Comparison of ENCODE assay signal across 15 mouse cellular contexts in the genomic region with DNA sequence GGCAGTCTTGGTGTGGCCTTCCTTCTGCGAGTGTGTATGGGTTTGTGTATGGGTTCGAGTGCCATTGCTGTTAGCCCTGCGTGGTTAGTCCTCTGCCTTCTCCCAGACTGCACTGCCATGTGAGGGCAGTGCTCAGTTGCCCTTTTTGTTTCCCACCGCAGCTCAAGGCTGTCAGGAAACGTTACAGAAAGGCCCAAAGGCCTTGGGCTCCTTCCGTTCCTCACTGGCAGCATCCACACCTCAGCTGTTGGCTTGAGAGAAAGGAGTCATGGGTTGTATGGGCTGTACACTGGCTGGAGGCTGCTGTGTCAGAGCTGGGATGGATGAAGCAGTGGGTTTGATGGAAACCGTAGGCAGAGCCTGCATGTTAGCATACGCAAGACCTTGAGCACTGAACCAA. TPM values are rescaled to one million over a fixed set of nuclear protein-coding genes. Genes with fewer than 3 reads are reported as not detected.
DNase-seq lines count a peak whose midpoint lies in the region; ATAC-seq and TF ChIP-seq lines count a peak whose summit lies in the region.
"Had no signal": no experiment of that assay in that cellular context is flagged by ENCODE, and none has a peak within 500 bp of the region (broad histone marks: within the 10 kb centered on the region; RNA-seq: fewer than 3 reads in every experiment).

No protein-coding gene starts in this region.

- no peak for TF ChIP-seq CTCF in left cerebral cortex, adult 2 months (IDR thresholded peaks at IDR 0.05)

- no peaks in the 10 kb centered on the region for H3K9me3 ChIP-seq in heart, embryonic 13.5 days
- H3K9me3 ChIP-seq in embryonic facial prominence, embryonic 13.5 days = no peaks in the 10 kb centered on the region
- H3K9me3 ChIP-seq in limb, embryonic 11.5 days (ENCODE audit: control insufficient read depth, low read length) = no peaks in the 10 kb centered on the region
- H3K9me3 ChIP-seq: limb, embryonic 12.5 days; neural tube, embryonic 12.5 days had no signal

- peaks cover 35% of the 10 kb centered on the region for H3K36me3 ChIP-seq in heart, embryonic 13.5 days
- H3K36me3 ChIP-seq in embryonic facial prominence, embryonic 13.5 days = peaks cover 14% of the 10 kb centered on the region; the same call in 1 of the 2 replicates
- H3K36me3 ChIP-seq in limb, embryonic 11.5 days (ENCODE audit: control insufficient read depth, insufficient read depth, low read length) = peaks cover 2% of the 10 kb centered on the region; the same call in 1 of the 2 replicates

- no peak for DNase-seq in heart, postnatal 10 days
- no peak for DNase-seq in left cerebral cortex, adult 2 months (ENCODE audit: extremely low spot score in 1 of 2, low spot score in 2 of 2)
- no peak for DNase-seq in left cerebral cortex, postnatal 36 days (ENCODE audit: low spot score in 2 of 2)
- no peak for DNase-seq in limb, embryonic 11.5 days (ENCODE audit: low spot score)
- no peak for DNase-seq in ovary, postnatal 10 days (ENCODE audit: low spot score)
- no peak for DNase-seq in layer of hippocampus, adult 9-10 months (ENCODE audit: low spot score)
- DNase-seq: right cerebral cortex, postnatal 14 days had no signal

- H3K9ac ChIP-seq in heart, embryonic 13.5 days = 0 out of 2 replicates have a peak overlapping the region, but pooled peaks have one; percentile 5
- H3K9ac ChIP-seq in embryonic facial prominence, embryonic 13.5 days = no peak overlapping the region
- no peak overlapping the region for H3K9ac ChIP-seq in limb, embryonic 11.5 days (ENCODE audit: low read length)
- H3K9ac ChIP-seq: limb, embryonic 12.5 days; neural tube, embryonic 12.5 days had no signal

- H3K4me3 ChIP-seq in heart, embryonic 13.5 days = no peak overlapping the region
- H3K4me3 ChIP-seq in left cerebral cortex, adult 2 months = no peak overlapping the region
- H3K4me3 ChIP-seq in embryonic facial prominence, embryonic 13.5 days = no peak overlapping the region
- no peak overlapping the region for H3K4me3 ChIP-seq in limb, embryonic 11.5 days (ENCODE audit: low read depth, low read length)
- H3K4me3 ChIP-seq: limb, embryonic 12.5 days; neural tube, embryonic 12.5 days had no signal

- no peak for ATAC-seq in heart, embryonic 13.5 days (ENCODE audit: extremely low read depth, insufficient number of reproducible peaks, low FRiP score, low TSS enrichment)
- no peak for ATAC-seq in embryonic facial prominence, embryonic 13.5 days (ENCODE audit: insufficient number of reproducible peaks, insufficient read depth, low FRiP score, low TSS enrichment, low read depth)
- ATAC-seq in limb, embryonic 11.5 days (ENCODE audit: insufficient number of reproducible peaks, low FRiP score, low TSS enrichment, low read depth) = no peak
- ATAC-seq: forebrain, embryonic 16.5 days had no signal

- intact Hi-C loops in heart, postnatal 10 days (cut with DNase I) = no loop called here
- intact Hi-C loops in left cerebral cortex, adult 2 months (cut with DNase I) = loop anchor here (5.0 kb wide), 1 partner anchor 38 kb away; no protein-coding TSS in a partner anchor
- intact Hi-C loops in left cerebral cortex, postnatal 36 days (cut with DNase I) = loop anchor here (5.0 kb wide), 1 partner anchor 38 kb away; no protein-coding TSS in a partner anchor

- no peaks in the 10 kb centered on the region for H3K27me3 ChIP-seq in heart, embryonic 13.5 days (replicated peaks)
- H3K27me3 ChIP-seq in embryonic facial prominence, embryonic 13.5 days = no peaks in the 10 kb centered on the region
- no peaks in the 10 kb centered on the region for H3K27me3 ChIP-seq in limb, embryonic 11.5 days (ENCODE audit: control insufficient read depth, insufficient read depth, low read length)
- H3K27me3 ChIP-seq: limb, embryonic 12.5 days; neural tube, embryonic 12.5 days had no signal

- H3K27ac ChIP-seq in heart, embryonic 13.5 days (replicated peaks) = peak overlapping the region; percentile 95
- H3K27ac ChIP-seq in left cerebral cortex, adult 2 months = peak overlapping the region; percentile 69
- 0 out of 2 replicates have a peak overlapping the region, but pooled peaks have one; percentile 86 for H3K27ac ChIP-seq in embryonic facial prominence, embryonic 13.5 days
- peak overlapping the region; percentile 68; the same call in 1 of the 2 replicates for H3K27ac ChIP-seq in limb, embryonic 11.5 days (replicated peaks; ENCODE audit: low read depth, low read length)

- 81% methylated on average over 8 of the region's 8 CpGs for WGBS in heart, embryonic 13.5 days
- 83% methylated on average over 8 of the region's 8 CpGs for WGBS in embryonic facial prominence, embryonic 13.5 days
- 91% methylated on average over 8 of the region's 8 CpGs for WGBS in limb, embryonic 11.5 days

- no peak overlapping the region for H3K4me2 ChIP-seq in heart, embryonic 13.5 days
- no peak overlapping the region for H3K4me2 ChIP-seq in embryonic facial prominence, embryonic 13.5 days
- H3K4me2 ChIP-seq in limb, embryonic 11.5 days (ENCODE audit: low read depth, severe bottlenecking) = no peak overlapping the region
- H3K4me2 ChIP-seq: neural tube, embryonic 12.5 days had no signal

- peaks cover 96% of the 10 kb centered on the region for H3K4me1 ChIP-seq in heart, embryonic 13.5 days
- peaks cover 85% of the 10 kb centered on the region for H3K4me1 ChIP-seq in embryonic facial prominence, embryonic 13.5 days
- H3K4me1 ChIP-seq in limb, embryonic 11.5 days (ENCODE audit: control insufficient read depth, insufficient read depth, low read length) = peaks cover 55% of the 10 kb centered on the region

RNA-seq across cellular contexts. Expression of a gene that starts 32.2 kb away (rescaled TPM):
- polyA plus RNA-seq in heart, embryonic 13.5 days (2015; fragmentation: Nextera tagmentation; extraction: Ambion mirVana) = 1.1 and 1.6 TPM in 2 replicates
- total RNA-seq in heart, postnatal 10 days (2021) = not detected
- total RNA-seq in left cerebral cortex, adult 2 months (2021) = not detected
- total RNA-seq in left cerebral cortex, postnatal 36 days (2021) = not detected
- not detected in 2 replicates for polyA plus RNA-seq in embryonic facial prominence, embryonic 13.5 days (2015; fragmentation: Nextera tagmentation; extraction: Ambion mirVana)
- not detected in 2 replicates for polyA plus RNA-seq in limb, embryonic 11.5 days (2014; fragmentation: Nextera tagmentation; extraction: Ambion mirVana)
- total RNA-seq: hematopoietic stem cell, adult 5-6 weeks; layer of hippocampus, adult 18-20 months; megakaryocyte-erythroid progenitor cell, adult 5-6 weeks had no signal
- polyA plus RNA-seq: limb, embryonic 12.5 days; neural tube, embryonic 12.5 days had no signal

RNA-seq across cellular contexts. Expression of a gene that starts 41.9 kb away (rescaled TPM):
- polyA plus RNA-seq in heart, embryonic 13.5 days (2015; fragmentation: Nextera tagmentation; extraction: Ambion mirVana) = 41.6 and 42.0 TPM in 2 replicates
- 10 to 100 TPM; 65.0 to 75.0 TPM for total RNA-seq in heart, postnatal 10 days (2021)
- 10 to 100 TPM; 36.8 to 42.6 TPM for total RNA-seq in left cerebral cortex, adult 2 months (2021)
- total RNA-seq in left cerebral cortex, postnatal 36 days (2021) = 10 to 100 TPM; 34.2 to 38.3 TPM
- 41.9 and 42.5 TPM in 2 replicates for polyA plus RNA-seq in embryonic facial prominence, embryonic 13.5 days (2015; fragmentation: Nextera tagmentation; extraction: Ambion mirVana)
- polyA plus RNA-seq in limb, embryonic 11.5 days (2014; fragmentation: Nextera tagmentation; extraction: Ambion mirVana) = 40.4 and 40.8 TPM in 2 replicates

RNA-seq across cellular contexts. Expression of a gene that starts 48.9 kb away (rescaled TPM):
- 17.4 and 17.6 TPM in 2 replicates for polyA plus RNA-seq in heart, embryonic 13.5 days (2015; fragmentation: Nextera tagmentation; extraction: Ambion mirVana)
- 10 to 100 TPM; 11.7 to 13.6 TPM for total RNA-seq in heart, postnatal 10 days (2021)
- 10 to 100 TPM; 22.0 to 22.3 TPM for total RNA-seq in left cerebral cortex, adult 2 months (2021)
- 10 to 100 TPM; 24.2 to 24.7 TPM for total RNA-seq in left cerebral cortex, postnatal 36 days (2021)
- 14.6 and 17.4 TPM in 2 replicates for polyA plus RNA-seq in embryonic facial prominence, embryonic 13.5 days (2015; fragmentation: Nextera tagmentation; extraction: Ambion mirVana)
- polyA plus RNA-seq in limb, embryonic 11.5 days (2014; fragmentation: Nextera tagmentation; extraction: Ambion mirVana) = 11.8 and 14.6 TPM in 2 replicates
